ENCODE assay signal across 14 mouse cellular contexts in genomic region chr3:55466348-55466747, GRCm38 (mm10). TPM values are rescaled to one million over a fixed set of nuclear protein-coding genes. Genes with fewer than 3 reads are reported as not detected.
DNase-seq lines count a peak whose midpoint lies in the region; ATAC-seq and TF ChIP-seq lines count a peak whose summit lies in the region.
"Had no signal": no experiment of that assay in that cellular context is flagged by ENCODE, and none has a peak within 500 bp of the region (broad histone marks: within the 10 kb centered on the region; RNA-seq: fewer than 3 reads in every experiment).

No protein-coding gene starts in this region.

- H3K36me3 ChIP-seq in kidney, embryonic 15.5 days, result no peaks in the 10 kb centered on the region
- no peaks in the 10 kb centered on the region for H3K36me3 ChIP-seq in kidney, embryonic 14.5 days (ENCODE audit: control insufficient read depth, insufficient read depth, low read length)
- no peaks in the 10 kb centered on the region for H3K36me3 ChIP-seq in neural tube, embryonic 15.5 days
- no peaks in the 10 kb centered on the region for H3K36me3 ChIP-seq in midbrain, embryonic 11.5 days (ENCODE audit: control insufficient read depth, insufficient read depth, low read length)
- H3K36me3 ChIP-seq: liver, embryonic 15.5 days had no signal

- peak overlapping the region; percentile 29 for H3K4me2 ChIP-seq in kidney, embryonic 15.5 days
- no peak overlapping the region for H3K4me2 ChIP-seq in kidney, embryonic 14.5 days (replicated peaks; ENCODE audit: low read depth, low read length)
- peak overlapping the region; percentile 17; the same call in 1 of the 2 replicates for H3K4me2 ChIP-seq in neural tube, embryonic 15.5 days
- no peak overlapping the region for H3K4me2 ChIP-seq in midbrain, embryonic 11.5 days
- H3K4me2 ChIP-seq: liver, embryonic 15.5 days had no signal

- no peak overlapping the region for H3K27ac ChIP-seq in kidney, embryonic 15.5 days
- no peak overlapping the region for H3K27ac ChIP-seq in kidney, embryonic 14.5 days (ENCODE audit: low read depth, low read length)
- H3K27ac ChIP-seq in neural tube, embryonic 15.5 days (replicated peaks), result no peak overlapping the region
- H3K27ac ChIP-seq in olfactory bulb, adult 2 months (ENCODE audit: insufficient read depth, low read depth, low read length), result peak overlapping the region; percentile 79
- H3K27ac ChIP-seq in midbrain, embryonic 11.5 days (ENCODE audit: low read depth, low read length), result no peak overlapping the region
- H3K27ac ChIP-seq: liver, embryonic 15.5 days had no signal

- H3K9ac ChIP-seq in kidney, embryonic 15.5 days, result no peak overlapping the region
- no peak overlapping the region for H3K9ac ChIP-seq in kidney, embryonic 14.5 days (ENCODE audit: low read depth, low read length)
- no peak overlapping the region for H3K9ac ChIP-seq in neural tube, embryonic 15.5 days (replicated peaks)
- no peak overlapping the region for H3K9ac ChIP-seq in midbrain, embryonic 11.5 days (ENCODE audit: low read length)
- H3K9ac ChIP-seq: liver, embryonic 15.5 days had no signal

- ATAC-seq in cerebellum, adult (ENCODE audit: insufficient number of reproducible peaks, low FRiP score, low TSS enrichment), result no peak
- ATAC-seq in kidney, embryonic 15.5 days (replicated peaks; ENCODE audit: low FRiP score), result no peak
- no peak for ATAC-seq in kidney, embryonic 14.5 days (ENCODE audit: low FRiP score, low TSS enrichment)
- ATAC-seq in neural tube, embryonic 15.5 days (ENCODE audit: low FRiP score), result no peak
- ATAC-seq in midbrain, embryonic 11.5 days (ENCODE audit: low FRiP score), result no peak
- ATAC-seq: forebrain, embryonic 16.5 days; intestine, embryonic 16.5 days had no signal

- H3K9me3 ChIP-seq in kidney, embryonic 15.5 days (replicated peaks), result no peaks in the 10 kb centered on the region
- no peaks in the 10 kb centered on the region for H3K9me3 ChIP-seq in kidney, embryonic 14.5 days (ENCODE audit: control insufficient read depth, low read length)
- no peaks in the 10 kb centered on the region for H3K9me3 ChIP-seq in neural tube, embryonic 15.5 days (replicated peaks)
- H3K9me3 ChIP-seq in midbrain, embryonic 11.5 days (ENCODE audit: control insufficient read depth, low read length), result no peaks in the 10 kb centered on the region
- H3K9me3 ChIP-seq: liver, embryonic 15.5 days had no signal

- H3K4me1 ChIP-seq in kidney, embryonic 15.5 days, result peaks cover 6% of the 10 kb centered on the region
- no peaks in the 10 kb centered on the region for H3K4me1 ChIP-seq in kidney, embryonic 14.5 days (ENCODE audit: control insufficient read depth, insufficient read depth, low read length)
- peaks cover 14% of the 10 kb centered on the region for H3K4me1 ChIP-seq in neural tube, embryonic 15.5 days
- peaks cover 3% of the 10 kb centered on the region; the same call in 1 of the 2 replicates for H3K4me1 ChIP-seq in olfactory bulb, adult 2 months (ENCODE audit: control insufficient read depth, insufficient read depth, low read length)
- H3K4me1 ChIP-seq in midbrain, embryonic 11.5 days (ENCODE audit: control insufficient read depth, insufficient read depth, low read length), result no peaks in the 10 kb centered on the region; the same call in 1 of the 2 replicates
- H3K4me1 ChIP-seq: liver, embryonic 15.5 days had no signal

- TF ChIP-seq POLR2A in olfactory bulb, adult 2 months (IDR thresholded peaks at IDR 0.05; ENCODE audit: insufficient read depth, low read depth, low read length), result no peak

- TF ChIP-seq CTCF in olfactory bulb, adult 2 months (IDR thresholded peaks at IDR 0.05; ENCODE audit: insufficient read depth, low read depth, low read length), result no peak

- 71% methylated on average over 9 of the region's 9 CpGs for WGBS in kidney, embryonic 15.5 days
- WGBS in kidney, embryonic 14.5 days, result 67% methylated on average over 9 of the region's 9 CpGs
- WGBS in neural tube, embryonic 15.5 days, result 59% methylated on average over 9 of the region's 9 CpGs
- 36% methylated on average over 9 of the region's 9 CpGs for WGBS in olfactory bulb, adult 2 months
- WGBS in midbrain, embryonic 11.5 days, result 58% methylated on average over 9 of the region's 9 CpGs

- peak; percentile 65 to 72 for DNase-seq in cerebellum, adult 18-20 months
- no peak for DNase-seq in neural tube, embryonic 10.5 days (ENCODE audit: extremely low spot score, low spot score)
- DNase-seq in midbrain, embryonic 11.5 days (ENCODE audit: low spot score, missing footprints), result no peak
- DNase-seq: heart, postnatal 10 days; lung, postnatal 4 days; thymus, postnatal 25 days had no signal

- no peaks in the 10 kb centered on the region for H3K27me3 ChIP-seq in kidney, embryonic 15.5 days
- no peaks in the 10 kb centered on the region for H3K27me3 ChIP-seq in kidney, embryonic 14.5 days (ENCODE audit: control insufficient read depth, insufficient read depth, low read length)
- no peaks in the 10 kb centered on the region for H3K27me3 ChIP-seq in neural tube, embryonic 15.5 days (replicated peaks)
- H3K27me3 ChIP-seq in midbrain, embryonic 11.5 days (ENCODE audit: control insufficient read depth, insufficient read depth, low read length), result no peaks in the 10 kb centered on the region
- H3K27me3 ChIP-seq: liver, embryonic 15.5 days had no signal

- H3K4me3 ChIP-seq in kidney, embryonic 15.5 days (replicated peaks), result no peak overlapping the region
- no peak overlapping the region for H3K4me3 ChIP-seq in kidney, embryonic 14.5 days (ENCODE audit: low read length)
- H3K4me3 ChIP-seq in neural tube, embryonic 15.5 days (replicated peaks), result no peak overlapping the region
- peak overlapping the region; percentile 32 for H3K4me3 ChIP-seq in olfactory bulb, adult 2 months (ENCODE audit: insufficient read depth, low read depth, low read length)
- no peak overlapping the region for H3K4me3 ChIP-seq in midbrain, embryonic 11.5 days (ENCODE audit: low read depth, low read length)
- H3K4me3 ChIP-seq: liver, embryonic 15.5 days had no signal

RNA-seq across cellular contexts. Expression of gene Gm21954, which starts 5.7 kb away (rescaled TPM):
- not detected in 2 replicates for polyA plus RNA-seq in kidney, embryonic 15.5 days (2015; fragmentation: Nextera tagmentation; extraction: Ambion mirVana)
- not detected in 2 replicates for polyA plus RNA-seq in kidney, embryonic 14.5 days (2014; fragmentation: Nextera tagmentation; extraction: Ambion mirVana)
- not detected in 2 replicates for polyA plus RNA-seq in neural tube, embryonic 15.5 days (2015; fragmentation: Nextera tagmentation; extraction: Ambion mirVana)
- polyA plus RNA-seq in olfactory bulb, adult 2 months (2012; ENCODE audit: insufficient read depth, insufficient read length, low replicate concordance, missing spikeins), result not detected in 2 replicates
- polyA plus RNA-seq in midbrain, embryonic 11.5 days (2014; fragmentation: Nextera tagmentation; extraction: Ambion mirVana), result not detected in 2 replicates
- polyA plus RNA-seq: forebrain, embryonic 16.5 days; intestine, embryonic 16.5 days; liver, embryonic 15.5 days had no signal

Comparison
In these comparisons a context has a peak if more than half of its experiments do, and no peak if none do; other contexts are left out.
1. H3K4me2 ChIP-seq: peak in kidney, embryonic 15.5 days (single experiment) and neural tube, embryonic 15.5 days (single experiment); none in kidney, embryonic 14.5 days (single experiment) and midbrain, embryonic 11.5 days (single experiment).
2. DNase-seq: peak in cerebellum, adult 18-20 months (2 of 2); none in neural tube, embryonic 10.5 days (single experiment) and midbrain, embryonic 11.5 days (single experiment).